8 mouse cellular contexts compared by ENCODE assay signal in genomic region chr4:119121249-119121648, GRCm38 (mm10). TPM values are rescaled to one million over a fixed set of nuclear protein-coding genes. Genes with fewer than 3 reads are reported as not detected.
DNase-seq lines count a peak whose midpoint lies in the region; ATAC-seq and TF ChIP-seq lines count a peak whose summit lies in the region.

No protein-coding gene starts in this region.

- no peak for TF ChIP-seq POLR2A in limb, embryonic 14.5 days (IDR thresholded peaks at IDR 0.05; ENCODE audit: borderline replicate concordance, extremely low read depth, insufficient read depth, insufficient read length)

- peaks cover 82% of the 10 kb centered on the region for H3K36me3 ChIP-seq in limb, embryonic 14.5 days (ENCODE audit: control insufficient read depth, insufficient read depth, low read length)
- peaks cover 94% of the 10 kb centered on the region for H3K36me3 ChIP-seq in limb, embryonic 10.5 days
- peaks cover 88% of the 10 kb centered on the region for H3K36me3 ChIP-seq in heart, embryonic 10.5 days
- H3K36me3 ChIP-seq in lung, embryonic 16.5 days (ENCODE audit: control insufficient read depth, insufficient read depth, low read length) = peaks cover 12% of the 10 kb centered on the region; the same call in 1 of the 2 replicates

- no peak overlapping the region for H3K4me3 ChIP-seq in limb, embryonic 14.5 days (replicated peaks; ENCODE audit: low read length)
- H3K4me3 ChIP-seq in limb, embryonic 10.5 days = no peak overlapping the region
- no peak overlapping the region for H3K4me3 ChIP-seq in heart, embryonic 10.5 days
- no peak overlapping the region for H3K4me3 ChIP-seq in lung, embryonic 16.5 days (ENCODE audit: low read length)

- no peak for ATAC-seq in limb, embryonic 14.5 days (ENCODE audit: low FRiP score, low read depth)
- ATAC-seq in lung, embryonic 16.5 days (ENCODE audit: low read depth) = peak; percentile 39

- no peaks in the 10 kb centered on the region for H3K4me1 ChIP-seq in limb, embryonic 14.5 days (ENCODE audit: control insufficient read depth, insufficient read depth, low read length)
- peaks cover 10% of the 10 kb centered on the region for H3K4me1 ChIP-seq in limb, embryonic 10.5 days
- peaks cover 98% of the 10 kb centered on the region for H3K4me1 ChIP-seq in heart, embryonic 10.5 days
- peaks cover 17% of the 10 kb centered on the region for H3K4me1 ChIP-seq in lung, embryonic 16.5 days (replicated peaks; ENCODE audit: control insufficient read depth, insufficient read depth, low read length)

- H3K27me3 ChIP-seq in limb, embryonic 14.5 days (ENCODE audit: control insufficient read depth, insufficient read depth, low read length) = no peaks in the 10 kb centered on the region
- no peaks in the 10 kb centered on the region for H3K27me3 ChIP-seq in limb, embryonic 10.5 days (ENCODE audit: low read depth, poor library complexity, severe bottlenecking)
- no peaks in the 10 kb centered on the region for H3K27me3 ChIP-seq in heart, embryonic 10.5 days (ENCODE audit: insufficient read depth, poor library complexity, severe bottlenecking)
- no peaks in the 10 kb centered on the region for H3K27me3 ChIP-seq in lung, embryonic 16.5 days (ENCODE audit: control insufficient read depth, insufficient read depth, low read depth, low read length)

- no peak overlapping the region for H3K9ac ChIP-seq in limb, embryonic 14.5 days (ENCODE audit: low read depth, low read length, severe bottlenecking)
- no peak overlapping the region for H3K9ac ChIP-seq in lung, embryonic 16.5 days (ENCODE audit: low read length)

- no peak overlapping the region for H3K4me2 ChIP-seq in limb, embryonic 14.5 days (replicated peaks; ENCODE audit: low read depth, low read length, severe bottlenecking)
- no peak overlapping the region for H3K4me2 ChIP-seq in lung, embryonic 16.5 days (ENCODE audit: low read depth, low read length)

- peak; percentile 58 for DNase-seq in limb, embryonic 14.5 days (ENCODE audit: low spot score)
- DNase-seq in limb, embryonic 10.5 days (ENCODE audit: low spot score) = no peak
- DNase-seq in adrenal gland, adult 8-10 months = peak; percentile 90
- no peak for DNase-seq in heart, embryonic 10.5 days (ENCODE audit: low spot score)
- peak; percentile 66 to 74 for DNase-seq in kidney, postnatal 4 days
- DNase-seq in urinary bladder, postnatal 4 days (ENCODE audit: low spot score in 2 of 2) = peak; percentile 62 to 82
- DNase-seq in thymus, postnatal 0 days (ENCODE audit: low spot score) = no peak

- H3K9me3 ChIP-seq in limb, embryonic 14.5 days (ENCODE audit: control insufficient read depth, low read length) = no peaks in the 10 kb centered on the region
- no peaks in the 10 kb centered on the region for H3K9me3 ChIP-seq in limb, embryonic 10.5 days (replicated peaks)
- H3K9me3 ChIP-seq in heart, embryonic 10.5 days = no peaks in the 10 kb centered on the region
- no peaks in the 10 kb centered on the region for H3K9me3 ChIP-seq in lung, embryonic 16.5 days (ENCODE audit: control insufficient read depth, low read length)

- H3K27ac ChIP-seq in limb, embryonic 14.5 days (replicated peaks; ENCODE audit: low read depth, low read length) = no peak overlapping the region
- H3K27ac ChIP-seq in limb, embryonic 10.5 days = no peak overlapping the region
- H3K27ac ChIP-seq in heart, embryonic 10.5 days = peak overlapping the region; percentile 63; the same call in 1 of the 2 replicates
- no peak overlapping the region for H3K27ac ChIP-seq in lung, embryonic 16.5 days (ENCODE audit: low read length)

- WGBS in limb, embryonic 14.5 days = 56% methylated on average over 4 of the region's 4 CpGs
- 71% methylated on average over 4 of the region's 4 CpGs for WGBS in limb, embryonic 10.5 days
- WGBS in heart, embryonic 10.5 days = 43% methylated on average over 4 of the region's 4 CpGs
- 34% methylated on average over 4 of the region's 4 CpGs for WGBS in lung, embryonic 16.5 days

RNA-seq across cellular contexts. Expression of gene Slc2a1, which starts 12.7 kb away (rescaled TPM):
- 108 and 155 TPM in 2 replicates for polyA plus RNA-seq in limb, embryonic 14.5 days (2012; rRNA removed)
- 134 and 141 TPM in 2 replicates for polyA plus RNA-seq in limb, embryonic 14.5 days (2014; fragmentation: Nextera tagmentation; extraction: Ambion mirVana)
- polyA plus RNA-seq in limb, embryonic 10.5 days (2016; fragmentation: Nextera tagmentation; extraction: Ambion mirVana) = 110 and 139 TPM in 2 replicates
- 10 to 100 TPM; 22.2 to 27.9 (median 26.0) TPM for total RNA-seq in adrenal gland, adult 8-10 months (2022)
- 549 and 607 TPM in 2 replicates for polyA plus RNA-seq in heart, embryonic 10.5 days (2016; fragmentation: Nextera tagmentation; extraction: Ambion mirVana)
- polyA plus RNA-seq in lung, embryonic 16.5 days (2015; fragmentation: Nextera tagmentation; extraction: Ambion mirVana) = 89.7 and 95.7 TPM in 2 replicates
- 19.9 and 21.4 TPM in 2 replicates for polyA plus RNA-seq in thymus, postnatal 0 days (2015; fragmentation: Nextera tagmentation; extraction: Ambion mirVana)

RNA-seq across cellular contexts. Expression of gene Zfp691, which starts 52.7 kb away (rescaled TPM):
- polyA plus RNA-seq in limb, embryonic 14.5 days (2012; rRNA removed) = 10.6 and 13.1 TPM in 2 replicates
- polyA plus RNA-seq in limb, embryonic 14.5 days (2014; fragmentation: Nextera tagmentation; extraction: Ambion mirVana) = 7.2 TPM in 2 replicates
- 10.1 and 10.3 TPM in 2 replicates for polyA plus RNA-seq in limb, embryonic 10.5 days (2016; fragmentation: Nextera tagmentation; extraction: Ambion mirVana)
- total RNA-seq in adrenal gland, adult 8-10 months (2022) = 10 to 100 TPM; 11.7 to 14.2 (median 12.9) TPM
- 8.1 and 10.0 TPM in 2 replicates for polyA plus RNA-seq in heart, embryonic 10.5 days (2016; fragmentation: Nextera tagmentation; extraction: Ambion mirVana)
- 9.0 and 9.3 TPM in 2 replicates for polyA plus RNA-seq in lung, embryonic 16.5 days (2015; fragmentation: Nextera tagmentation; extraction: Ambion mirVana)
- 3.6 and 7.2 TPM in 2 replicates for polyA plus RNA-seq in thymus, postnatal 0 days (2015; fragmentation: Nextera tagmentation; extraction: Ambion mirVana)

Comparison
In these comparisons a context has a peak if more than half of its experiments do, and no peak if none do; other contexts are left out.
1. DNase-seq: peak in limb, embryonic 14.5 days (single experiment), adrenal gland, adult 8-10 months (single experiment), kidney, postnatal 4 days (2 of 2) and urinary bladder, postnatal 4 days (2 of 2); none in limb, embryonic 10.5 days (single experiment), heart, embryonic 10.5 days (single experiment) and thymus, postnatal 0 days (single experiment).